Mouse (Mus musculus) heart, postnatal 0 days (tissue): ENCODE measurements at regions not wholly inside any gene's neighbourhood (a gene's known extent, or its start where the extent isn't known, plus 50 kb on each side); places are given as distances from the start of the nearest gene placed in this dataset.

Source experiments
- CTCF ChIP-seq: IDR thresholded peaks from 2 replicates; pipeline ENCODE4 v1.5.1; 2016; ENCODE audit warnings: antibody characterized with exemption, control low read depth, low read depth
- EP300 ChIP-seq: IDR thresholded peaks from 2 replicates; pipeline ENCODE4 v1.6.1; 2016; ENCODE audit warnings: antibody characterized with exemption, low read depth

DNA sequence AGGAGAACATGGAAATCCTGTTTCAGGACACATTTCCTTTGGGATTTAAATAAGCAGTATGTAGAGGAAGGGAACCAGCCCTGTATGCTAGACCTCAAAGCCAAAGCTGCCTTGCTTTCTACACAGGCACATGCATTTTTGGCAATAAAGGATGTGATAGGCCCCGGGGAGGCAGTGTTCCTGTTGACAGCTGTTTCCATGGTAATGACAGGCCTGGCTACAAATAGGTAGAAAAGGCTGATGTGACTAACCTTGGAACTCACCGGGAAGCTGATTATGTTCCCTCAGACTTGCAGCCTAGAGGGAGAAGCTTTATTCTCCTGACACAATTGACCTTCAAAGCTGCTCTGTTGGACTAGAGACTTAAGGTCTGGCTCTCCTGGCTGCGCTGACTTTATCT is 101.6 kb upstream of the Ywhaq start:
- TF ChIP-seq CTCF = no peak
- no peak for TF ChIP-seq EP300
